Mouse (Mus musculus) hindbrain, embryonic 11.5 days (tissue): ENCODE results near the gene Rnls. TPM values are rescaled to one million over a fixed set of nuclear protein-coding genes. Genes with fewer than 3 reads are reported as not detected.

ENCODE experiments used
- ATAC-seq: fragments of 200-750 bp; cut with Nextera tagmentation; 2 replicates; pipeline ENCODE4 v1.8.0; 2017; ENCODE audit warnings: mild to moderate bottlenecking, moderate TSS enrichment, moderate library complexity; ENCODE audit not compliant: low FRiP score
- DNase-seq: peaks from one replicate; pipeline ENCODE4 v3.0.0-alpha.2; 2015; ENCODE audit warnings: low spot score
- H3K27ac ChIP-seq: fragments of 300-500 bp; sonication (generic); 2 replicates; pipeline ENCODE4 v1.5.1; 2014; ENCODE audit warnings: mild to moderate bottlenecking, low read depth, low read length
- H3K27me3 ChIP-seq: fragments of 300-500 bp; sonication (generic); 2 replicates; pipeline ENCODE4 v1.6.1; 2014; ENCODE audit warnings: mild to moderate bottlenecking, low read length, moderate library complexity, mixed read lengths; ENCODE audit not compliant: control insufficient read depth, insufficient read depth
- H3K36me3 ChIP-seq: fragments of 300-500 bp; sonication (generic); 2 replicates; pipeline ENCODE4 v1.6.1; 2014; ENCODE audit warnings: mild to moderate bottlenecking, low read length, moderate library complexity, mixed read lengths; ENCODE audit not compliant: control insufficient read depth, insufficient read depth
- H3K4me1 ChIP-seq: fragments of 300-500 bp; sonication (generic); replicated peaks from 2 replicates; pipeline ENCODE4 v1.6.1; 2014; ENCODE audit warnings: low read length, mixed read lengths; ENCODE audit not compliant: control insufficient read depth, insufficient read depth
- H3K4me2 ChIP-seq: fragments of 300-500 bp; sonication (generic); replicated peaks from 2 replicates; pipeline ENCODE4 v1.6.1; 2014; ENCODE audit warnings: mild to moderate bottlenecking, low read depth, low read length
- H3K4me3 ChIP-seq: fragments of 300-500 bp; sonication (generic); 2 replicates; pipeline ENCODE4 v1.5.1; 2014; ENCODE audit warnings: low read depth, low read length
- H3K9ac ChIP-seq: fragments of 300-500 bp; sonication (generic); 2 replicates; pipeline ENCODE4 v1.6.1; 2014; ENCODE audit warnings: low read depth, low read length
- H3K9me3 ChIP-seq: fragments of 300-500 bp; sonication (generic); 2 replicates; pipeline ENCODE4 v1.6.1; 2016; ENCODE audit warnings: low read length; ENCODE audit not compliant: control insufficient read depth
- WGBS: fragments of 180-500 bp; shearing (Covaris S2); extraction: QIAGEN DNeasy Blood & Tissue Kit; methylation state at CpG from one replicate; pipeline ENCODE4 v1.1.7; 2014; 5-methylcytosine and 5-hydroxymethylcytosine counted together
- polyA plus RNA-seq: library from polyadenylated mRNA; unstranded; fragments of >200 nt; fragmentation: Nextera tagmentation; extraction: Ambion mirVana; gene quantifications from 2 replicates; pipeline ENCODE4 v1.2.1, GENCODE M21; 2014

Rnls gene
- polyA plus RNA-seq, 1 experiment from 2014 or later, result 8.2 TPM

GRCm38 (mm10) chr19:33100598-33100997 lies 291.5 kb downstream of the Rnls start:
- Histone ChIP-seq H3K27me3 (no peaks in the 10 kb centered on the region), H3K9me3 (no peaks in the 10 kb centered on the region), H3K27ac (no peak overlapping the region), H3K36me3 (no peaks in the 10 kb centered on the region), H3K4me3 (no peak overlapping the region), H3K9ac (no peak overlapping the region), H3K4me1 (peaks cover 2% of the 10 kb centered on the region; the same call in 1 of the 2 replicates), H3K4me2 (no peak overlapping the region)
- 0 out of 2 replicates have a peak, but pooled peaks have one; percentile 30 for ATAC-seq
- WGBS, result 67% methylated on average over 3 of the region's 3 CpGs
- no peak for DNase-seq

- Histone ChIP-seq H3K9me3 (no peaks in the 10 kb centered on the region), H3K4me1 (peaks cover 2% of the 10 kb centered on the region; the same call in 1 of the 2 replicates), H3K9ac (no peak overlapping the region), H3K27ac (no peak overlapping the region), H3K27me3 (no peaks in the 10 kb centered on the region), H3K4me2 (no peak overlapping the region), H3K36me3 (no peaks in the 10 kb centered on the region), H3K4me3 (no peak overlapping the region)
- WGBS, result 59% methylated on average over 4 of the region's 4 CpGs
- peak; percentile 30 for ATAC-seq
- DNase-seq, result no peak
Observed at GRCm38 (mm10) chr19:33100031-33100430, 292.1 kb downstream of the Rnls start.

- no peaks in the 10 kb centered on the region for H3K9me3 ChIP-seq
- no peak for ATAC-seq
- H3K36me3 ChIP-seq, result no peaks in the 10 kb centered on the region
- no peak overlapping the region for H3K27ac ChIP-seq
- H3K4me3 ChIP-seq, result no peak overlapping the region
- H3K4me1 ChIP-seq, result peaks cover 2% of the 10 kb centered on the region; the same call in 1 of the 2 replicates
- 67% methylated on average over 9 of the region's 9 CpGs for WGBS
- no peak overlapping the region for H3K4me2 ChIP-seq
- no peak for DNase-seq
- H3K27me3 ChIP-seq, result no peaks in the 10 kb centered on the region
- H3K9ac ChIP-seq, result no peak overlapping the region
Observed at GRCm38 (mm10) chr19:33099201-33099788, 292.8 kb downstream of the Rnls start.

GRCm38 (mm10) chr19:33097691-33098090 lies 294.4 kb downstream of the Rnls start:
- Histone ChIP-seq H3K36me3 (no peaks in the 10 kb centered on the region), H3K4me1 (peaks cover 2% of the 10 kb centered on the region; the same call in 1 of the 2 replicates), H3K27ac (no peak overlapping the region), H3K9me3 (no peaks in the 10 kb centered on the region), H3K9ac (no peak overlapping the region), H3K27me3 (no peaks in the 10 kb centered on the region), H3K4me3 (no peak overlapping the region), H3K4me2 (no peak overlapping the region)
- no peak for ATAC-seq
- no peak for DNase-seq
- WGBS, result 51% methylated on average over 3 of the region's 3 CpGs

- Histone ChIP-seq H3K27ac (no peak overlapping the region), H3K4me3 (no peak overlapping the region), H3K9me3 (no peaks in the 10 kb centered on the region), H3K4me2 (no peak overlapping the region), H3K27me3 (no peaks in the 10 kb centered on the region), H3K9ac (no peak overlapping the region), H3K4me1 (no peaks in the 10 kb centered on the region), H3K36me3 (no peaks in the 10 kb centered on the region)
- WGBS, result 97% methylated on average over 5 of the region's 5 CpGs
- DNase-seq (no peak), ATAC-seq (no peak)
Observed at GRCm38 (mm10) chr19:33096581-33096980, 295.5 kb downstream of the Rnls start.

GRCm38 (mm10) chr19:33092575-33092974 lies 299.5 kb downstream of the Rnls start:
- Histone ChIP-seq H3K4me2 (no peak overlapping the region), H3K9me3 (no peaks in the 10 kb centered on the region), H3K9ac (no peak overlapping the region), H3K27me3 (no peaks in the 10 kb centered on the region), H3K4me3 (no peak overlapping the region), H3K4me1 (no peaks in the 10 kb centered on the region), H3K36me3 (no peaks in the 10 kb centered on the region), H3K27ac (no peak overlapping the region)
- DNase-seq (no peak), ATAC-seq (no peak)

- 61% methylated on average over 3 of the region's 3 CpGs for WGBS
Observed at GRCm38 (mm10) chr19:33091324-33091723, 300.8 kb downstream of the Rnls start.

GRCm38 (mm10) chr19:33088868-33089267 lies 303.2 kb downstream of the Rnls start:
- H3K27ac ChIP-seq, result no peak overlapping the region
- H3K9ac ChIP-seq, result no peak overlapping the region
- 73% methylated on average over 2 of the region's 2 CpGs for WGBS
- H3K36me3 ChIP-seq, result no peaks in the 10 kb centered on the region
- H3K4me1 ChIP-seq, result no peaks in the 10 kb centered on the region
- H3K27me3 ChIP-seq, result no peaks in the 10 kb centered on the region
- no peak overlapping the region for H3K4me3 ChIP-seq
- DNase-seq (no peak), ATAC-seq (no peak)
- H3K9me3 ChIP-seq, result no peaks in the 10 kb centered on the region
- no peak overlapping the region for H3K4me2 ChIP-seq

More at GRCm38 (mm10) chr19:33091324-33091723, 300.8 kb downstream of the Rnls start:
- H3K4me1 ChIP-seq, result no peaks in the 10 kb centered on the region
- no peak overlapping the region for H3K4me3 ChIP-seq
- H3K36me3 ChIP-seq, result no peaks in the 10 kb centered on the region
- H3K27me3 ChIP-seq, result no peaks in the 10 kb centered on the region
- no peak overlapping the region for H3K27ac ChIP-seq
- ATAC-seq (no peak), DNase-seq (no peak)
- no peak overlapping the region for H3K4me2 ChIP-seq
- no peak overlapping the region for H3K9ac ChIP-seq
- H3K9me3 ChIP-seq, result no peaks in the 10 kb centered on the region

- no peak overlapping the region for H3K27ac ChIP-seq
- no peak for DNase-seq
- no peak overlapping the region for H3K4me3 ChIP-seq
- H3K4me2 ChIP-seq, result no peak overlapping the region
- no peak overlapping the region for H3K9ac ChIP-seq
- H3K27me3 ChIP-seq, result no peaks in the 10 kb centered on the region
- H3K9me3 ChIP-seq, result no peaks in the 10 kb centered on the region
- no peaks in the 10 kb centered on the region for H3K4me1 ChIP-seq
- no peak for ATAC-seq
- no peaks in the 10 kb centered on the region for H3K36me3 ChIP-seq
- WGBS, result 61% methylated on average over 4 of the region's 4 CpGs
Observed at GRCm38 (mm10) chr19:33087961-33088360, 304.1 kb downstream of the Rnls start.
